Mouse (Mus musculus): ENCODE measurements at regions not wholly inside any gene's neighbourhood (a gene's known extent, or its start where the extent isn't known, plus 50 kb on each side); places are given as distances from the start of the nearest gene placed in this dataset.

- no peak for TF ChIP-seq POLR2A (IDR thresholded peaks at IDR 0.05; ENCODE audit: borderline replicate concordance, low read depth, low read length)
- TF ChIP-seq CTCF (IDR thresholded peaks at IDR 0.05; ENCODE audit: low read depth, low read length), result no peak
- Histone ChIP-seq H3K27ac (ENCODE audit: insufficient read depth, low read depth, low read length) (no peak overlapping the region), H3K4me1 (ENCODE audit: control insufficient read depth, insufficient read depth, low read length) (no peaks in the 10 kb centered on the region), H3K4me3 (ENCODE audit: insufficient read depth, low read length) (no peak overlapping the region)
Measured at GRCm38 (mm10) chr6:16956771-16957435, 58.7 kb upstream of the Tfec start.
